Mouse (Mus musculus) cerebral cortex, adult 2 months (tissue): ENCODE results near the gene Ano1.

Experiments
- WGBS: fragments of 180-500 bp; shearing (Covaris S2); methylation state at CpG from one replicate; pipeline ENCODE4 v1.1.7; 2018; 5-methylcytosine and 5-hydroxymethylcytosine counted together

The Ano1 gene

GRCm38 (mm10) chr7:144582284-144582980, 169.3 kb downstream of the Ano1 start, which contains the start of gene Fadd:
Fadd (minus strand) TSS chr7:144582463.
- WGBS: under 1% methylated on average over 34 of the region's 34 CpGs

GRCm38 (mm10) chr7:144581559-144582283, 170.1 kb downstream of the Ano1 start:
- WGBS: under 1% methylated on average over 43 of the region's 43 CpGs

- 48% methylated on average over 5 of the region's 5 CpGs for WGBS
Measured at GRCm38 (mm10) chr7:144577876-144578275, 173.9 kb downstream of the Ano1 start.

GRCm38 (mm10) chr7:144572234-144572633, 179.5 kb downstream of the Ano1 start:
- WGBS: 87% methylated on average over 5 of the region's 5 CpGs

- 15% methylated on average over 7 of the region's 7 CpGs for WGBS
Measured at GRCm38 (mm10) chr7:144569428-144569827, 182.3 kb downstream of the Ano1 start.

GRCm38 (mm10) chr7:144566921-144567682, 184.7 kb downstream of the Ano1 start:
- 86% methylated on average over 3 of the region's 3 CpGs for WGBS

- whole genome bisulfite sequencing: 52% methylated on average over 9 of the region's 9 CpGs
Measured at GRCm38 (mm10) chr7:144563456-144564155, 188.2 kb downstream of the Ano1 start.

- 66% methylated on average over 3 of the region's 3 CpGs for WGBS
Measured at GRCm38 (mm10) chr7:144562016-144562415, 189.8 kb downstream of the Ano1 start.

- 91% methylated on average over 4 of the region's 4 CpGs for WGBS
Measured at GRCm38 (mm10) chr7:144560594-144560993, 191.2 kb downstream of the Ano1 start.

GRCm38 (mm10) chr7:144558552-144558951, 193.2 kb downstream of the Ano1 start:
- 58% methylated on average over 6 of the region's 6 CpGs for WGBS

GRCm38 (mm10) chr7:144554123-144554472, 197.7 kb downstream of the Ano1 start:
- 13% methylated on average over 8 of the region's 8 CpGs for WGBS

- WGBS: under 1% methylated on average over 97 of the region's 97 CpGs
Measured at GRCm38 (mm10) chr7:144553237-144554122, 198.3 kb downstream of the Ano1 start, which contains the start of gene Ppfia1. Ppfia1 (minus strand) TSS chr7:144553729.

- 77% methylated on average over 8 of the region's 8 CpGs for WGBS
Measured at GRCm38 (mm10) chr7:144552274-144552673, 199.5 kb downstream of the Ano1 start.

- 69% methylated on average over 1 of the region's 1 CpGs for WGBS
Measured at GRCm38 (mm10) chr7:144550811-144551210, 201.0 kb downstream of the Ano1 start.

GRCm38 (mm10) chr7:144549904-144550566, 201.7 kb downstream of the Ano1 start:
- WGBS: 98% methylated on average over 2 of the region's 2 CpGs

GRCm38 (mm10) chr7:144545231-144545630, 206.5 kb downstream of the Ano1 start:
- 77% methylated on average over 3 of the region's 3 CpGs for WGBS

GRCm38 (mm10) chr7:144541351-144541750, 210.4 kb downstream of the Ano1 start:
- 85% methylated on average over 5 of the region's 5 CpGs for WGBS

GRCm38 (mm10) chr7:144539146-144539545, 212.6 kb downstream of the Ano1 start:
- WGBS: 75% methylated on average over 2 of the region's 2 CpGs
